Mouse (Mus musculus): ENCODE results near the gene Vps13d. TPM values are rescaled to one million over a fixed set of nuclear protein-coding genes. Genes with fewer than 3 reads are reported as not detected.

The Vps13d gene
- total RNA-seq, 2 experiments from 2014 or later = 59.2 to 70.4 TPM

DNA sequence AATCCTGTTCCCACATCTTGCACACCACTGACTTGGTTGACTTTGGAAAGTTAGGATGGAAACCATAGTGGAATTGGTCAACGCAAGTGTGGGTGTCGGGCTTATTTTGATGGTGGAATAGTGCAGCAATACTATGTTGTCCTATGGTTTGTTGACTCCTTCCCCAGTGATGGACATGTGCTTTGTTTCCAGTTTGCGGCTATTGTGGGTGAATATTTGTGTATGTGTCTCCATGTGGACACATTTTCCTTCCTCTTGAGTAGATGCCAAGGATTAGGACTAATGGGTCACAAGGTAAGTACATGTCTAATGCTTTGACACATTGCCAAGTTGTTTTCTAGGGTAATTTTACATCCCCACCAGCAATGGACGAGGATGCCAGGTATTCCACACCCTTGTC is 233.6 kb downstream of the Vps13d start:
- no peak for DNase-seq (ENCODE audit: low spot score in 2 of 2)
- intact Hi-C loops (cut with DNase I) = no loop called here

DNA sequence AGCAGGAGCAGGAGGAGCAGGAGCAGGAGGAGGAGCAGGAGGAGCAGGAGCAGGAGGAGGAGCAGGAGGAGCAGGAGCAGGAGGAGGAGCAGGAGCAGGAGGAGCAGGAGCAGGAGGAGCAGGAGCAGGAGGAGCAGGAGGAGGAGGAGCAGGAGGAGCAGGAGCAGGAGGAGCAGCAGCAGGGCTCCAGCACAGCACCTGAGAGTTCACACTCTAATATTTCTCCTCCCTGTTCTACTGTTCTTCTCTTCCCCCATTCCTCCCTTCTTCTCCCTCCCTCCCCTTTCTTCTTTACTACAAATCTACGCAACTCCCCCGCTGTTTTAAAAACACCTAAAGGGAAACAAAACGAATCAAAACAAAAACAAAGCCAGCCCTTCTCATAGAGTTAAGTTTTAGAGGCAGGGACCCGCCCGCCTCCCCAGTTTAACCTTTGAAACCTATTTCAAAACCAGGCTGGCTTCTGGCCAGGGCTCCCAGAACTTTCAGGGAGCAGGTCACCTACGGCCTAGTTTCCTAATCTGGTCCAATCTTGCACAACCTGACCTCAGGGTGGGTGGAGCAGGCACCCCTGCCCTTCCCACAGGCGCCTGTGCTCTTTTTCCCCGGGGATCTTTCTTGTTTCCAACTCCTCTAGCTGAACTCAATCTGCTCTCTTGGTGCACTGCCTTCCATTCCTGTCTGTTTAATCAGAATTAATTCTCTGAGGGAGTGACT is 234.5 kb downstream of the Vps13d start:
- intact Hi-C loops (cut with DNase I) = no loop called here
- no peak for DNase-seq (ENCODE audit: low spot score in 2 of 2)

DNA sequence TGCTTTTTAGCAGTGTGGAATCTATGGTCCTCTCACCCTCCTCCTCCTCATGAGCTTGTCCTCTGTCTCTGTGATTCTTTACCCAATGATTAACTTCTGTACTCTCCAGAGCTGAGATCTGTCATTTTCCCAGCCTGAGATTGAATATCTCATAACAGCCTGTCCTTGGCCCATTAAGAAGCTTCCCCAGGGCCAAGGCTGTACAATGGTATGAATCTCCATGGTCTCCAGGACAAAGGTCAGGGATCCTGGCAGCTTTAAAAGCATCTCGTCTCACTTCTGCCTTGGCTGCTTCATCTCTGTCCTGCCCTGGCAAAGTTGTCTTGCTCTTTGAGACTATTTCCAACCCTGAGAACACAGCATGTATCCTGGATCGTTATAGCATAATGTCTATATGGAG is 237.1 kb downstream of the Vps13d start:
- no peak for DNase-seq (ENCODE audit: low spot score in 2 of 2)
- intact Hi-C loops (cut with DNase I) = no loop called here

GRCm38 (mm10) chr4:144957186-144957585 is 237.6 kb downstream of the Vps13d start:
- intact Hi-C loops (cut with DNase I) = no loop called here
- no peak for DNase-seq (ENCODE audit: low spot score in 2 of 2)

- intact Hi-C loops (cut with DNase I) = no loop called here
- DNase-seq (ENCODE audit: low spot score in 2 of 2) = no peak
Observed at GRCm38 (mm10) chr4:144956293-144956692, 238.5 kb downstream of the Vps13d start.

GRCm38 (mm10) chr4:144955863-144956262 is 238.9 kb downstream of the Vps13d start:
- intact Hi-C loops (cut with DNase I) = no loop called here
- DNase-seq (ENCODE audit: low spot score in 2 of 2) = no peak

- no peak for DNase-seq (ENCODE audit: low spot score in 2 of 2)
- intact Hi-C loops (cut with DNase I) = no loop called here
Observed at GRCm38 (mm10) chr4:144953421-144953820, 241.4 kb downstream of the Vps13d start.

- DNase-seq (ENCODE audit: low spot score in 2 of 2) = no peak
- intact Hi-C loops (cut with DNase I) = no loop called here
Observed at GRCm38 (mm10) chr4:144951859-144952258, 242.9 kb downstream of the Vps13d start.

DNA sequence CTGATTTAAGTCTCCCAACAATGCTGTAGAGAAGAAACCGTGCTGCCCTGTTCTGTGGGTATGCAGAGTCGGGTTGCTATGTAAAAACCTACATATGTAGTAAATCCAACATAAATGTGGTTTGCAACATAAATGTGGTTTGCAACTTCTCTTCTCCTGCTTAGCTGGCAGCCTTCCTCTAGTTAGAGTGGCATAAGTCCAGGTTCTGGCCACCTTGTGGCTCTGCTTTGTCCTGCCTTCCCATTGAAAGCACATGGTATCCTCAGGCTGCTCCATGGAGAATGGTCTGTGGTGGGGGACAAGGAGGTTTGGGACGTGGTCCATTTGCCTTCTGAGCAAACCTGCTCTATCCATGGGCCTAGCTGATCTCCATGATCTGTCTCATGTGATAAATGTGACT is 243.9 kb downstream of the Vps13d start:
- intact Hi-C loops (cut with DNase I) = no loop called here
- no peak for DNase-seq (ENCODE audit: low spot score in 2 of 2)

GRCm38 (mm10) chr4:144950327-144950711 is 244.5 kb downstream of the Vps13d start:
- no peak for DNase-seq (ENCODE audit: low spot score in 2 of 2)
- intact Hi-C loops (cut with DNase I) = no loop called here

GRCm38 (mm10) chr4:144949441-144950326 is 245.1 kb downstream of the Vps13d start:
- intact Hi-C loops (cut with DNase I) = no loop called here
- DNase-seq (ENCODE audit: low spot score in 2 of 2) = no peak

DNA sequence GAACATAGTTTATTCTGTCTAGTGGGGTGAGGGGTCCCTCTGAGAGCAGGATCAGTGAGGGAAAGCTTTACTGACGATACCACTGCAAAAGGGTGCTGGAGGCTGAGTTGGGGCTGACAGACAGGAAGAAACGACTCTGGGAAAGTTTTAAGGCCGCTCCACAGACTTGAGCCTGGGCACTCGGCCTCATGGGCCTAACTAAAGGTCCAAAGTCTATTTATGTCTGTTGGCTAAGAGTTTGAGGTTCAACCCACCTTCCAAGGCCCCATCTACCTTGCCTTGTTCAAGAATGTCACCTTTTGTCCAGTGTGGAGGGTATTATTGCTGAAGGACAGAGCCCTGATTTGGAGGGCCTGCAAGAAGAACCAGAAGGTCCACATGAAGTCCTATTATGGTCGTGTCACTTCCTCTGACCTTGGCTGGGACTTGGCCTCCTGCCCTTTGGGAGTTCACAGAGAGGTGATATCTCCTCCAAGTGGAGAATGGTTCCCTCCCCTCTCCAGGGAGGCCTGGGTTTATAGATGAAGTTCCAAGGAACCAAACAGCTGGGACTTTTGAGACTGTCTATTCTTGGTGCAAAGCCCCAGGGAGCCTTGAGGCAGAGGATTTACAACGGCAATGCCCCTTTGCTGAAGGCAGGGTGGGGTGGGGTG is 246.9 kb downstream of the Vps13d start:
- DNase-seq (ENCODE audit: low spot score in 2 of 2) = no peak
- intact Hi-C loops (cut with DNase I) = no loop called here

DNA sequence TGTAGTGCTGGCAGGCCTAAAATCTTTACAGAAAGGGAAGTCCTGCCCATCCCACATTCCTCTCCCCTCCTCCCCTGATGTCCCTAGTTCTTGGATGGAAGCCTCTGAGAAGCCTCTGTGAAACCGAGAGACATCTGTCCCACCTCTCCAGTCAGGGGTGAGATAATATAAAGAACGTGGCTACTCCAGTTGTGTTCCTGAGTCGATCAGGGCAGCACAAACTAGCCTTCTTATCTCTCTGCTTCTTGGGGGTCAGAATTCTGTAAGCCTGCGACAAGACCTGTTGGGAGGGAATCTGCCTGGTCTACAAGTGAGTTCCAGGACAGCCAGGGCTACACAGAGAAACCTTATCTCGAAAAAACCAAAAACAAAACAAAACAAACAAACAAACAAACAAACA is 251.5 kb downstream of the Vps13d start:
- intact Hi-C loops (cut with DNase I) = no loop called here

DNA sequence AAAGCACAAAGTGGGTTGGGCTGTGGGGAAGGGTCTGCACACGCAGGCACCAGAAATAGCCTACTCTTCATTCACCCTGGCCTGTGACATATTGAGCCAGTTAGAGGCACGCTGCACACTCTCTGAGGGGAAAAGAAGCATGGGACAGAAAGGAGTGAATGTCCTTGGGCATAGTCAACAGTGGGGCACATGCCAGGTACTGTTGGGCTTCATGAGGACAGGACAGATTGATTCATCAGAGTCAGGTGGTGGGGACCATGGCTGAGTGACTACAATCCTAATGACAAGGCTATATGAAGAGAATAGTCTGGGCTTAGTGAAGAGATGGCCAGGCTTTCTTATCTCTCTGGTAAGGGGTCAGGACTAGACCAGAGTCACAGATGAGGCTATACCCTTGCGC is 252.4 kb downstream of the Vps13d start:
- intact Hi-C loops (cut with DNase I) = no loop called here

More for the DNA sequence above, 251.5 kb downstream of the Vps13d start:
- DNase-seq (ENCODE audit: low spot score in 2 of 2) = no peak

DNA sequence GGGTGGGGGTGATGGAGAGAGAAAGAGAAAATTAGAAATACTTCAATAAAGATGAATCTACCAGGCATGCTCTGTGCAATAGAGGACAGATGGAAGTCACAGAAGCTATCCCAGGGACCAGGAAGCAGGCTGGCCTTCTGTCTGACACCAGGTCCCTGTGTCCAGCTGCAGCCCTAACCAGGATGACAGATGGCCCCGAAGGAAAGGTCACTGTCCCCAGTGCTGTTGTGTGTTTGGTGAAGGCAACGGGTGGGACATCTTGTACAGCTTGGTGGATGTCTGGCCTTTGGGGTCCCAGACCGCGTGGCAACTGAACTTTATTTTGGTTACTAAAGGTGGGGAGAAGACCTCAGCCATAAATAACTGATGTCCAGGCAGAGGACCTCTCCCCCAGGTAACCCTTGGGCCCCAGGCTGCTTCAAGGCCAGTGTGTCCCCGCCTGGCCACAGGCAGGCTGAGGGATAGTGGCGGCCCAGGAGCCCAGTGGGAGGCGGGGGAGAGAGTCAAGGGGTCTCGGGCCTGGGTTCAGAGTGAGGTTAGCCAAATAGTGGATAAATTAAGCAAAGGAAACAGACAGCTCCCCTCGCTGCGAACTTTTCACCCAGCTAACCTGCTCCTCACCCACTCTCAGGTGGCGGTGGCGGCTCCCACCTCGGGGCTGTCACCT is 253.9 kb downstream of the Vps13d start:
- intact Hi-C loops (cut with DNase I) = no loop called here

More for the DNA sequence above, 252.4 kb downstream of the Vps13d start:
- no peak for DNase-seq (ENCODE audit: low spot score in 2 of 2)

DNA sequence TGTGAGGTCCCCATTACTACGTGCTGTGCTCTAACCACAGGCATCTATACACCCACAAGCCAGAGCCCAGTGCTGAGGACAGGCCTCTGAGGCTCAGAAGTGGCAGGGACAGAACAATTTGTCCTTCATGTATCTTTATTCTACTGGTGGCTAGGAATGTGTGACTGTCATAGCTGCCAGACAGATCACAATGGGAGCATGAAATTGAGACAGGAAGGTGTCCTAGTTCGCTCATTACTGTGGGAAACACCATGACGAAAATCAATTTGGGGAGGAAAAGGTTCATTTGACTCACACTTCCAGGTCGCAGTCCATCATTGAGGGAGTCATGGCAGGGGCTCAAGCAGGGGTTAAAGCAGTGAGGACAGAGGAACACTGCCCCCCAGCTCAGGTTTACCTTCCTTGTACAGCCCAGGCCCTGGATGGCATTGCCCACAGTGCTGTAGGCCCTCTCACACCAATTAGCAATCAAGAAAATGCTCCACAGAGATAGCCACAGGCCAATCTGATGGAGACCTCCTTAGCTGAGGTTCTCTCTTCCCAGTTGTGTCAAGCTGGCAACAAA is 254.9 kb downstream of the Vps13d start:
- no peak for DNase-seq (ENCODE audit: low spot score in 2 of 2)
- intact Hi-C loops (cut with DNase I) = no loop called here

More for the DNA sequence above, 253.9 kb downstream of the Vps13d start:
- DNase-seq (ENCODE audit: low spot score in 2 of 2) = no peak

DNA sequence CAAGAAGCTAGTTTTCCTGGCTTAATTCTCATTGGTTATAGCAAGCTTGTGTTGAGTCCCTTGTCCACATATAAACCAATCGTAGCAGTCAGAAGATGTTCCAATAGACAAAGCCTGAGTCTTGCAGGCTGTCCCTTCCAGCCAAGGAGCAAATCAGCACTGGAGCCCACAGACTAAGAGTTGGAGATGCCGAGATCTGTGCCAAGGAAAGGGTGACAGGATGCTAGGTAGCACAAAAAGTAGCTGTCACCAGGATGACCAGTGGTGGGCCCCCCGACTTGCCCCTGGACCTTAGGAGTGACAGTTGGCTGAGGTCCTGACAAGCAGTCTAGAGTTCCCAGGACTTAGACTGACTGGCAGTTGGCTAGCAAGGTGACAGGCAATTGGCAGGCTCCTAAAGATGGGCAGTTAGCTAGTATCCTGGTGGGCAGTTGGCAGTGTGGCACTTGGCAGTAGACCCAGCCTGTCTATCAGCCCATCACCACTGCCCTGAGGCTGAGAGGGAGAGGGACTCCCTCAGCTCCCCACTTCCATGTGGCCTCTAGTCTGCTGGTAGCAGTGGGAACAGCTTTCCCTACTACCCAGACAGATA is 258.1 kb downstream of the Vps13d start:
- DNase-seq (ENCODE audit: low spot score in 2 of 2) = no peak
- intact Hi-C loops (cut with DNase I) = no loop called here

DNA sequence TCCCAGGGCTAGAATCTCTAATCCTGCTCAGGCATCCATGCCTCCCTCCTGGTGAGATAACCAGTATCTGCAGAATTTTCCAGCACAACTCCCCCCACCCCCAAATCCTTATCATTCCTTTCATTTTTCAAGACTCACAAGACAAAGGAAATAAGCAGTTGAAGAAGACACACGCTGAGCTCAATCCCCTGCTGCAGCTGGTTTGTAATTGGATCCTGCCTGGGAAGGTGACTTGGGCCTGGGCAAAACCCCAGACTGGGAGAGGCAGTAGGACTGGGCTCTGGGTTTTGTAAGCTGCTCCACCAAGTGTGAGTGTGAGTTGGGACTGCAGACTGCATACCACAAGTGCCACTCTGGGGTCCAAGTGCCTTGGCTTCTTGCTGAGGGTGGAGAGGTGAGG is 260.3 kb downstream of the Vps13d start:
- no peak for DNase-seq (ENCODE audit: low spot score in 2 of 2)

GRCm38 (mm10) chr4:144931167-144931566 is 263.6 kb downstream of the Vps13d start:
- intact Hi-C loops (cut with DNase I) = no loop called here
- DNase-seq (ENCODE audit: low spot score in 2 of 2) = no peak

More for the DNA sequence above, 260.3 kb downstream of the Vps13d start:
- intact Hi-C loops (cut with DNase I) = no loop called here

All from left cerebral cortex, postnatal 36 days (tissue).